Mouse (Mus musculus): Measurements from ENCODE around the gene Ptprn. TPM values are rescaled to one million over a fixed set of nuclear protein-coding genes. Genes with fewer than 3 reads are reported as not detected.

The Ptprn gene
- polyA plus RNA-seq, 1 experiment from 2014 or later, result 4.3 TPM

Small RNA genes within 50 kb of the gene (microRNA-seq; reads per million reads assigned to microRNA genes)
- gene Gm27943 (ENCODE audit: insufficient number of aligned reads), result not detected

Other genes with a start within 250 kb of the Ptprn start
- gene Nhej1, start 139.3 kb downstream of the Ptprn start, polyA plus RNA-seq (2014; fragmentation: Nextera tagmentation; extraction: Ambion mirVana), result 9.1 and 12.7 TPM in 2 replicates
- 0.15 TPM in 1 of 2 replicates, not detected in the other for gene Slc23a3, start 130.6 kb downstream of the Ptprn start, polyA plus RNA-seq (2014; fragmentation: Nextera tagmentation; extraction: Ambion mirVana)
- gene Cnppd1, start 121.8 kb downstream of the Ptprn start, polyA plus RNA-seq (2014; fragmentation: Nextera tagmentation; extraction: Ambion mirVana), result 48.4 and 49.1 TPM in 2 replicates
- gene Retreg2, start 121.7 kb downstream of the Ptprn start, polyA plus RNA-seq (2014; fragmentation: Nextera tagmentation; extraction: Ambion mirVana), result 58.9 and 65.6 TPM in 2 replicates
- 27.9 and 31.7 TPM in 2 replicates for gene Zfand2b, start 95.9 kb downstream of the Ptprn start, polyA plus RNA-seq (2014; fragmentation: Nextera tagmentation; extraction: Ambion mirVana)
- gene Abcb6, start 84.1 kb downstream of the Ptprn start, polyA plus RNA-seq (2014; fragmentation: Nextera tagmentation; extraction: Ambion mirVana), result 27.4 and 30.2 TPM in 2 replicates
- 18.9 and 19.0 TPM in 2 replicates for gene Ankzf1, start 72.4 kb downstream of the Ptprn start, polyA plus RNA-seq (2014; fragmentation: Nextera tagmentation; extraction: Ambion mirVana)
- 19.6 and 23.5 TPM in 2 replicates for gene Atg9a, start 72.3 kb downstream of the Ptprn start, polyA plus RNA-seq (2014; fragmentation: Nextera tagmentation; extraction: Ambion mirVana)
- gene Glb1l, start 53.7 kb downstream of the Ptprn start, polyA plus RNA-seq (2014; fragmentation: Nextera tagmentation; extraction: Ambion mirVana), result 18.5 and 20.9 TPM in 2 replicates
- 111 and 127 TPM in 2 replicates for gene Stk16, start 53.7 kb downstream of the Ptprn start, polyA plus RNA-seq (2014; fragmentation: Nextera tagmentation; extraction: Ambion mirVana)
- gene Tuba4a, start 44.6 kb downstream of the Ptprn start, polyA plus RNA-seq (2014; fragmentation: Nextera tagmentation; extraction: Ambion mirVana), result 11.4 and 12.9 TPM in 2 replicates
- gene A630095N17Rik, start 32.4 kb downstream of the Ptprn start, polyA plus RNA-seq (2014; fragmentation: Nextera tagmentation; extraction: Ambion mirVana), result not detected in 2 replicates
- 22.2 and 22.6 TPM in 2 replicates for gene Dnajb2, start 28.1 kb downstream of the Ptprn start, polyA plus RNA-seq (2014; fragmentation: Nextera tagmentation; extraction: Ambion mirVana)
- 14.9 and 15.8 TPM in 2 replicates for gene Resp18, start 13.9 kb upstream of the Ptprn start, polyA plus RNA-seq (2014; fragmentation: Nextera tagmentation; extraction: Ambion mirVana)
- 125 and 129 TPM in 2 replicates for gene Dnpep, start 53.5 kb upstream of the Ptprn start, polyA plus RNA-seq (2014; fragmentation: Nextera tagmentation; extraction: Ambion mirVana)
- gene Des, start 95.8 kb upstream of the Ptprn start, polyA plus RNA-seq (2014; fragmentation: Nextera tagmentation; extraction: Ambion mirVana), result 0.86 and 1.5 TPM in 2 replicates
- 14.1 and 16.0 TPM in 2 replicates for gene Speg, start 110.8 kb upstream of the Ptprn start, polyA plus RNA-seq (2014; fragmentation: Nextera tagmentation; extraction: Ambion mirVana)
- 46.3 and 47.2 TPM in 2 replicates for gene Gmppa, start 171.4 kb upstream of the Ptprn start, polyA plus RNA-seq (2014; fragmentation: Nextera tagmentation; extraction: Ambion mirVana)
- gene Asic4, start 185.9 kb upstream of the Ptprn start, polyA plus RNA-seq (2014; fragmentation: Nextera tagmentation; extraction: Ambion mirVana), result 0.61 TPM in 2 replicates
- gene Chpf, start 214.8 kb upstream of the Ptprn start, polyA plus RNA-seq (2014; fragmentation: Nextera tagmentation; extraction: Ambion mirVana), result 21.3 and 23.3 TPM in 2 replicates
- 8.9 and 9.4 TPM in 2 replicates for gene Tmem198, start 215.0 kb upstream of the Ptprn start, polyA plus RNA-seq (2014; fragmentation: Nextera tagmentation; extraction: Ambion mirVana)
- gene Obsl1, start 241.9 kb upstream of the Ptprn start, polyA plus RNA-seq (2014; fragmentation: Nextera tagmentation; extraction: Ambion mirVana), result 42.6 and 44.7 TPM in 2 replicates
- 1.3 and 2.4 TPM in 2 replicates for gene Inha, start 242.6 kb upstream of the Ptprn start, polyA plus RNA-seq (2014; fragmentation: Nextera tagmentation; extraction: Ambion mirVana)